Mouse (Mus musculus) forebrain, embryonic 12.5 days (tissue): ENCODE measurements around the gene Gab1. TPM values are rescaled to one million over a fixed set of nuclear protein-coding genes. Genes with fewer than 3 reads are reported as not detected.

Experiments used
- ATAC-seq: fragments of 200-750 bp; cut with Nextera tagmentation; 2 replicates; pipeline ENCODE4 v1.8.0; 2017; ENCODE audit warnings: moderate TSS enrichment; ENCODE audit not compliant: low FRiP score
- H3K27ac ChIP-seq: fragments of 300-500 bp; sonication (generic); 2 replicates; pipeline ENCODE4 v1.5.1; 2016; ENCODE audit warnings: mild to moderate bottlenecking
- H3K27me3 ChIP-seq: fragments of 300-500 bp; sonication (generic); 2 replicates; pipeline ENCODE4 v1.6.1; 2016; ENCODE audit warnings: mild to moderate bottlenecking
- H3K36me3 ChIP-seq: fragments of 300-500 bp; sonication (generic); replicated peaks from 2 replicates; pipeline ENCODE4 v1.6.1; 2016; ENCODE audit warnings: mild to moderate bottlenecking
- H3K4me1 ChIP-seq: fragments of 300-500 bp; sonication (generic); 2 replicates; pipeline ENCODE4 v1.6.1; 2016
- H3K4me2 ChIP-seq: fragments of 300-500 bp; sonication (generic); 2 replicates; pipeline ENCODE4 v1.6.1; 2016; ENCODE audit warnings: mild to moderate bottlenecking, moderate library complexity
- H3K4me3 ChIP-seq: fragments of 300-500 bp; sonication (generic); replicated peaks from 2 replicates; pipeline ENCODE4 v1.5.1; 2016; ENCODE audit warnings: mild to moderate bottlenecking
- H3K9ac ChIP-seq: fragments of 300-500 bp; sonication (generic); 2 replicates; pipeline ENCODE4 v1.6.1; 2016; ENCODE audit warnings: mild to moderate bottlenecking
- H3K9me3 ChIP-seq: fragments of 300-500 bp; sonication (generic); 2 replicates; pipeline ENCODE4 v1.6.1; 2016
- WGBS: fragments of 180-500 bp; shearing (Covaris S2); methylation state at CpG from one replicate; pipeline ENCODE4 v1.1.7; 2016; 5-methylcytosine and 5-hydroxymethylcytosine counted together
- polyA plus RNA-seq: library from polyadenylated mRNA; unstranded; fragments of >200 nt; fragmentation: Nextera tagmentation; extraction: Ambion mirVana; gene quantifications from 2 replicates; pipeline ENCODE4 v1.2.1, GENCODE M21; 2016

Gene Gab1
- 15.3 and 15.6 TPM in 2 replicates for polyA plus RNA-seq

- Histone ChIP-seq H3K36me3 (no peaks in the 10 kb centered on the region), H3K4me1 (peaks cover 23% of the 10 kb centered on the region), H3K9ac (peak within 1 kb of the TSS; percentile 81), H3K27ac (peak within 1 kb of the TSS; percentile 94), H3K9me3 (no peaks in the 10 kb centered on the region), H3K4me3 (peak within 1 kb of the TSS; percentile 78), H3K27me3 (0 out of 2 replicates have a peak, but pooled peaks cover 4% of the 10 kb centered on the region), H3K4me2 (peak within 1 kb of the TSS; percentile 61)
- WGBS: under 1% methylated on average over 59 of the region's 70 CpGs
- ATAC-seq: peak; percentile 96
Observed at GRCm38 (mm10) chr8:80880196-80881106, at the start of gene Gab1. TSS of gene Gab1 (minus strand) at chr8:80880519.

- H3K9me3 ChIP-seq: no peaks in the 10 kb centered on the region
- no peak overlapping the region for H3K9ac ChIP-seq
- H3K27me3 ChIP-seq: no peaks in the 10 kb centered on the region
- H3K4me1 ChIP-seq: no peaks in the 10 kb centered on the region
- no peak overlapping the region for H3K4me3 ChIP-seq
- no peak overlapping the region for H3K27ac ChIP-seq
- ATAC-seq: no peak
- H3K4me2 ChIP-seq: no peak overlapping the region
- no peaks in the 10 kb centered on the region for H3K36me3 ChIP-seq
Observed at GRCm38 (mm10) chr8:80928770-80929169, 48.5 kb upstream of the Gab1 start.

- WGBS: 85% methylated on average over 9 of the region's 9 CpGs
- no peak for ATAC-seq
Observed at GRCm38 (mm10) chr8:80923794-80924316, 43.5 kb upstream of the Gab1 start.

DNA sequence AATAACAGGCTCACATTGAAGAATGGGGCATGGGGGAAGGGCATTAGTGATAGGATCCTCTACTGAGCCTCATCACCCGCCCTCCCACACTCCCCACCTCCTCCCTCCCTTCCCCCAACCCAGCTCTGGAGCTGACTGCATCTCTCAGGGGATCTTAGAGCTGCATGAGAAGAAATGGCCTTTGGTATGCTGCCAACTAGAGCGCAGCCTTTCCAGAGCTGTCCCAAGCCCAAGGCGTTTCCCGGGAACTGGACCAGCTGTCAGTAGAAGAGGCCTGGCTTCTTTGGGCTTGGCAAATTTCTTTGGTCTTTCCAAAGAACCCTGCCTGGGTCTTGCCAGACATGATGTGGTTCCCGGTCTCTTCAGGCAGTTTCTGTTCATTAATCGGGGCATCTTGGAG lies 42.3 kb upstream of the Gab1 start:
- no peaks in the 10 kb centered on the region for H3K9me3 ChIP-seq
- H3K27me3 ChIP-seq: no peaks in the 10 kb centered on the region
- WGBS: 76% methylated on average over 6 of the region's 6 CpGs
- no peak overlapping the region for H3K4me3 ChIP-seq
- no peak overlapping the region for H3K9ac ChIP-seq
- no peaks in the 10 kb centered on the region for H3K36me3 ChIP-seq
- ATAC-seq: no peak
- no peaks in the 10 kb centered on the region for H3K4me1 ChIP-seq
- no peak overlapping the region for H3K27ac ChIP-seq
- H3K4me2 ChIP-seq: no peak overlapping the region

More at GRCm38 (mm10) chr8:80923794-80924316, 43.5 kb upstream of the Gab1 start:
- no peaks in the 10 kb centered on the region for H3K9me3 ChIP-seq
- H3K27me3 ChIP-seq: no peaks in the 10 kb centered on the region
- no peak overlapping the region for H3K4me3 ChIP-seq
- H3K9ac ChIP-seq: no peak overlapping the region
- H3K4me1 ChIP-seq: no peaks in the 10 kb centered on the region
- no peaks in the 10 kb centered on the region for H3K36me3 ChIP-seq
- no peak overlapping the region for H3K4me2 ChIP-seq
- no peak overlapping the region for H3K27ac ChIP-seq

DNA sequence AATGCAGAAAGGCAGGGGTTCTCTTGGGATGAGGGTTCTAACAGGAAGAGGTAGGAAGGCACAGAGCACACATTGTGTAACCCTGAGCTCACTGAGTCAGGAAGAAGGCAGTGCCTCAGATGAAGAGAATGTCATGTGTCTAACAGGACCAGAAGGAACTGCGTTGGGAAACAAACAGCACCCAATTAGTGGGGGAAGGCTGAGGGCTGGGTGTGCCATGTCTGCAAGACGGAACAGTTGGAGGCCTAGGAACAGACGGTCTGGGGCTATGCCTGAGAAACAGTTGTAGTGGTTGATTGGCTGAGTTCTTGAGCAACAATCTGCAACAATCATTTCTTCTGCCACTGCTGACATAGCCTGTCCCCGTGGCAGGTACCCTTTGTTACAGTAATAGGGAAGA lies 38.8 kb upstream of the Gab1 start:
- Histone ChIP-seq H3K4me1 (no peaks in the 10 kb centered on the region), H3K9ac (no peak overlapping the region), H3K27ac (no peak overlapping the region), H3K4me2 (no peak overlapping the region), H3K27me3 (no peaks in the 10 kb centered on the region), H3K36me3 (no peaks in the 10 kb centered on the region), H3K4me3 (no peak overlapping the region), H3K9me3 (no peaks in the 10 kb centered on the region)
- ATAC-seq: no peak
- WGBS: 85% methylated on average over 4 of the region's 4 CpGs

- H3K9ac ChIP-seq: no peak overlapping the region
- H3K4me3 ChIP-seq: no peak overlapping the region
- no peaks in the 10 kb centered on the region for H3K4me1 ChIP-seq
- no peaks in the 10 kb centered on the region for H3K9me3 ChIP-seq
- no peak overlapping the region for H3K27ac ChIP-seq
- no peak for ATAC-seq
- H3K4me2 ChIP-seq: no peak overlapping the region
- H3K36me3 ChIP-seq: no peaks in the 10 kb centered on the region
- no peaks in the 10 kb centered on the region for H3K27me3 ChIP-seq
- 92% methylated on average over 6 of the region's 6 CpGs for WGBS
Observed at GRCm38 (mm10) chr8:80918531-80918930, 38.2 kb upstream of the Gab1 start.

GRCm38 (mm10) chr8:80916463-80917235 lies 36.3 kb upstream of the Gab1 start:
- no peak for ATAC-seq
- Histone ChIP-seq H3K36me3 (no peaks in the 10 kb centered on the region), H3K27ac (no peak overlapping the region), H3K9me3 (no peaks in the 10 kb centered on the region), H3K9ac (no peak overlapping the region), H3K4me3 (no peak overlapping the region), H3K4me2 (no peak overlapping the region), H3K4me1 (peaks cover 7% of the 10 kb centered on the region; the same call in 1 of the 2 replicates), H3K27me3 (no peaks in the 10 kb centered on the region)
- 87% methylated on average over 11 of the region's 11 CpGs for WGBS

- WGBS: 86% methylated on average over 1 of the region's 1 CpGs
- no peaks in the 10 kb centered on the region for H3K27me3 ChIP-seq
Observed at GRCm38 (mm10) chr8:80913016-80913748, 32.9 kb upstream of the Gab1 start.

DNA sequence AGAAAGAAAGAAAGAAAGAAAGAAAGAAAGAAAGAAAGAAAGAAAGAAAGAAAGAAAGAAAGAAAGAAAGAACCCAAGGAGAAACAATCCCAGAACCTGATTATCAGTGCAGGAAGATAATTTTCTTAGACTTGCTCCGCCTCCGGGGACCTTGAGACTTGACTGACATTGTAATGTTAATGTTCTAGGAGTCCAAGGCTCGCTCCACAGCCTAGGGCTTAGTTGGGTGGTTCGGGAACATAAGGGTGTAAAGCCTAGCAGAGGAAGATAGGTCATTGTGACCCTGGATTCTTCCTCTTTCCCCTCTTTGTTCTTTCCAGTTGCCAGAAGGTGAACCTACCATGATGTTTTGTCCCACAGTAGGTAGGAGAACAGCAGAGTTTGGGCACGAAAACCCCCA lies 31.1 kb upstream of the Gab1 start:
- Histone ChIP-seq H3K27ac (no peak overlapping the region), H3K36me3 (no peaks in the 10 kb centered on the region), H3K27me3 (no peaks in the 10 kb centered on the region), H3K4me3 (no peak overlapping the region), H3K4me2 (no peak overlapping the region), H3K9me3 (no peaks in the 10 kb centered on the region), H3K9ac (no peak overlapping the region), H3K4me1 (peaks cover 7% of the 10 kb centered on the region; the same call in 1 of the 2 replicates)
- ATAC-seq: no peak
- WGBS: 71% methylated on average over 5 of the region's 5 CpGs

More at GRCm38 (mm10) chr8:80913016-80913748, 32.9 kb upstream of the Gab1 start:
- Histone ChIP-seq H3K4me2 (no peak overlapping the region), H3K4me3 (no peak overlapping the region), H3K27ac (peak overlapping the region; percentile 25; the same call in 1 of the 2 replicates), H3K9me3 (no peaks in the 10 kb centered on the region), H3K36me3 (no peaks in the 10 kb centered on the region), H3K4me1 (peaks cover 7% of the 10 kb centered on the region; the same call in 1 of the 2 replicates), H3K9ac (no peak overlapping the region)
- ATAC-seq: no peak

GRCm38 (mm10) chr8:80908262-80908907 lies 28.1 kb upstream of the Gab1 start:
- ATAC-seq: no peak
- H3K4me2 ChIP-seq: no peak overlapping the region
- 70% methylated on average over 6 of the region's 6 CpGs for WGBS

GRCm38 (mm10) chr8:80902354-80902753 lies 22.0 kb upstream of the Gab1 start:
- no peak overlapping the region for H3K9ac ChIP-seq
- no peaks in the 10 kb centered on the region for H3K9me3 ChIP-seq
- H3K4me2 ChIP-seq: no peak overlapping the region
- no peak for ATAC-seq
- WGBS: 77% methylated on average over 9 of the region's 9 CpGs
- no peaks in the 10 kb centered on the region for H3K36me3 ChIP-seq
- H3K4me3 ChIP-seq: no peak overlapping the region
- no peaks in the 10 kb centered on the region for H3K4me1 ChIP-seq
- H3K27me3 ChIP-seq: no peaks in the 10 kb centered on the region
- no peak overlapping the region for H3K27ac ChIP-seq

More at GRCm38 (mm10) chr8:80908262-80908907, 28.1 kb upstream of the Gab1 start:
- peaks cover 7% of the 10 kb centered on the region; the same call in 1 of the 2 replicates for H3K4me1 ChIP-seq
- H3K9ac ChIP-seq: no peak overlapping the region
- H3K27me3 ChIP-seq: no peaks in the 10 kb centered on the region
- no peak overlapping the region for H3K27ac ChIP-seq
- H3K36me3 ChIP-seq: no peaks in the 10 kb centered on the region
- no peaks in the 10 kb centered on the region for H3K9me3 ChIP-seq
- no peak overlapping the region for H3K4me3 ChIP-seq
